ENCODE assay signal across 8 mouse cellular contexts in the genomic region with DNA sequence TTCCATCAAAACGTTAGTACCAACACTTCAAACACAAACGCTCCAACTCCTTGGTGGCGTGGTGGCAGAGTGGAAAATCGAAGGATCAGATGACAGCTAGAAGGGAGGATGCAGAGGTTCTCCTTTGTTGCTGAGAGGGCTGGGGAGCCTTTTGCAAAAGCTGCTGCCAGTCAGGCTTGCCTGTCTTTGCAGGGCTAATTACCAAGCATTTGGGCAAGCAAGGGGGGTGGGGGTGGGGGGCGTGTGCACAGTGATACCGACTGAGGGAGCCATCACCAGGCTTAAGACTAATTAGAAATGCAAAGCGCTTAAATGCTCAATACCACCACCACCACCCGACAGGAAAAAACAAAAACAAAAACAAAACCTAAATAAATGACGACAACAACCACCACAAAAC.
DNase-seq lines count a peak whose midpoint lies in the region; ATAC-seq and TF ChIP-seq lines count a peak whose summit lies in the region.

No protein-coding gene starts in this region.

- DNase-seq in heart, adult 8-10 months (ENCODE audit: low spot score): no peak
- peak; percentile 77 for DNase-seq in embryo, embryonic 10.5 days (ENCODE audit: low spot score)
- peak; percentile 62 for DNase-seq in midbrain, postnatal 0 days (ENCODE audit: low spot score)
- no peak for DNase-seq in frontal cortex, postnatal 36 days (ENCODE audit: low spot score in 2 of 2)
- DNase-seq in kidney, postnatal 25 days: no peak

- peaks cover 31% of the 10 kb centered on the region for H3K4me1 ChIP-seq in heart, embryonic 12.5 days (replicated peaks)
- peaks cover 21% of the 10 kb centered on the region for H3K4me1 ChIP-seq in hindbrain, embryonic 15.5 days (replicated peaks)
- H3K4me1 ChIP-seq in midbrain, postnatal 0 days (ENCODE audit: insufficient read depth, low read length): peaks cover 4% of the 10 kb centered on the region; the same call in 1 of the 2 replicates

- ATAC-seq in heart, embryonic 12.5 days (ENCODE audit: insufficient number of reproducible peaks, low FRiP score): no peak
- peak; percentile 77 for ATAC-seq in hindbrain, embryonic 15.5 days (ENCODE audit: low FRiP score, low read depth)
- peak; percentile 60; the same call in 1 of the 2 replicates for ATAC-seq in midbrain, postnatal 0 days (ENCODE audit: low FRiP score)
- ATAC-seq in inflammation-experienced regulatory T-cells, adult 6 months: no peak

- H3K27me3 ChIP-seq in heart, embryonic 12.5 days (replicated peaks): no peaks in the 10 kb centered on the region
- H3K27me3 ChIP-seq in hindbrain, embryonic 15.5 days: no peaks in the 10 kb centered on the region
- H3K27me3 ChIP-seq in midbrain, postnatal 0 days (ENCODE audit: insufficient read depth, low read length): no peaks in the 10 kb centered on the region

- peak overlapping the region; percentile 48 for H3K4me3 ChIP-seq in heart, embryonic 12.5 days
- peak overlapping the region; percentile 41 for H3K4me3 ChIP-seq in hindbrain, embryonic 15.5 days
- peak overlapping the region; percentile 31 for H3K4me3 ChIP-seq in midbrain, postnatal 0 days (ENCODE audit: low read depth, low read length)

- H3K9me3 ChIP-seq in heart, embryonic 12.5 days (replicated peaks): 0 out of 2 replicates have a peak, but pooled peaks cover 2% of the 10 kb centered on the region
- no peaks in the 10 kb centered on the region for H3K9me3 ChIP-seq in hindbrain, embryonic 15.5 days
- H3K9me3 ChIP-seq in midbrain, postnatal 0 days (ENCODE audit: low read length): 0 out of 2 replicates have a peak, but pooled peaks cover 6% of the 10 kb centered on the region

- WGBS in heart, embryonic 12.5 days: 7% methylated on average over 9 of the region's 9 CpGs
- 1% methylated on average over 9 of the region's 9 CpGs for WGBS in hindbrain, embryonic 15.5 days
- WGBS in midbrain, postnatal 0 days: 3% methylated on average over 9 of the region's 9 CpGs

- peak overlapping the region; percentile 62; the same call in 1 of the 2 replicates for H3K9ac ChIP-seq in heart, embryonic 12.5 days
- H3K9ac ChIP-seq in hindbrain, embryonic 15.5 days: peak overlapping the region; percentile 53
- H3K9ac ChIP-seq in midbrain, postnatal 0 days (replicated peaks; ENCODE audit: low read length, poor library complexity, severe bottlenecking): peak overlapping the region; percentile 65

- 0 out of 2 replicates have a peak, but pooled peaks have one; percentile 3 for TF ChIP-seq CTCF in midbrain, postnatal 0 days (IDR thresholded peaks at IDR 0.05)

- no peaks in the 10 kb centered on the region for H3K36me3 ChIP-seq in heart, embryonic 12.5 days
- no peaks in the 10 kb centered on the region for H3K36me3 ChIP-seq in hindbrain, embryonic 15.5 days
- H3K36me3 ChIP-seq in midbrain, postnatal 0 days (ENCODE audit: insufficient read depth, low read length): no peaks in the 10 kb centered on the region

- H3K4me2 ChIP-seq in heart, embryonic 12.5 days: peak overlapping the region; percentile 82
- peak overlapping the region; percentile 66 for H3K4me2 ChIP-seq in hindbrain, embryonic 15.5 days
- peak overlapping the region; percentile 61 for H3K4me2 ChIP-seq in midbrain, postnatal 0 days (ENCODE audit: low read depth, low read length, poor library complexity, severe bottlenecking)

- no peak overlapping the region for H3K27ac ChIP-seq in heart, embryonic 12.5 days (ENCODE audit: poor library complexity, severe bottlenecking)
- peak overlapping the region; percentile 91 for H3K27ac ChIP-seq in hindbrain, embryonic 15.5 days (replicated peaks)
- peak overlapping the region; percentile 88 for H3K27ac ChIP-seq in midbrain, postnatal 0 days (ENCODE audit: low read depth, low read length)

Comparison
In these comparisons a context has a peak if more than half of its experiments do, and no peak if none do; other contexts are left out.
1. ATAC-seq: peak in hindbrain, embryonic 15.5 days (single experiment) and midbrain, postnatal 0 days (single experiment); none in heart, embryonic 12.5 days (single experiment) and inflammation-experienced regulatory T-cells, adult 6 months (single experiment).
2. DNase-seq: peak in embryo, embryonic 10.5 days (single experiment) and midbrain, postnatal 0 days (single experiment); none in heart, adult 8-10 months (single experiment), frontal cortex, postnatal 36 days (0 of 2) and kidney, postnatal 25 days (0 of 2).
3. Peak in every context shown above with its lines, with median percentiles within 50 percentile points of each other: H3K4me2 ChIP-seq, H3K4me3 ChIP-seq and H3K9ac ChIP-seq.